Mouse (Mus musculus): ENCODE data around the gene Trmo. TPM values are rescaled to one million over a fixed set of nuclear protein-coding genes. Genes with fewer than 3 reads are reported as not detected.

Gene Trmo
- polyA plus RNA-seq, 1 experiment from 2014 or later: 10.0 TPM

DNA sequence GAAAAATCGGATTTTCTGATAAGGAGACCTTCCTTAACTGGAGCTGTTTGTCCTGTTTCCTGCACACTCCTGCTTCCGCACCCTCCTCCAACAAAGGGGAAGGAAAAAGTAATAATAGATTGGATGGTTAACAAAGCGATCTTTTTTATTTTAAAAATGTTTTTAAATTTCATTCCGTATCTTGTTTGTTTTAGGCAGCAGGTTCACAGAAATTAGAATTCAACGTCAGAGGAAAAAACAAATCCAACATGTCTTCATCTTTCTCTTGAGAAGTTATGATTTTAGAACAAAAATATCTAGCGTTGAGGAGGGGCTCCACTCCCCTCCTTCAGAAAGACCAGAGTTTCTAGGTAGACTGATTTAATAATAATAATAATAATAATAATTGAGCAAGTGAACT lies 43.0 kb downstream of the Trmo start:
- Histone ChIP-seq H3K9ac (no peak overlapping the region), H3K4me2 (no peak overlapping the region), H3K27me3 (replicated peaks) (peaks cover 88% of the 10 kb centered on the region), H3K9me3 (no peaks in the 10 kb centered on the region), H3K36me3 (no peaks in the 10 kb centered on the region), H3K27ac (no peak overlapping the region), H3K4me1 (peaks cover 18% of the 10 kb centered on the region; the same call in 1 of the 2 replicates), H3K4me3 (replicated peaks) (no peak overlapping the region)
- 25% methylated on average over 6 of the region's 6 CpGs for WGBS
- ATAC-seq (ENCODE audit: insufficient read depth, low FRiP score, low read depth): no peak

DNA sequence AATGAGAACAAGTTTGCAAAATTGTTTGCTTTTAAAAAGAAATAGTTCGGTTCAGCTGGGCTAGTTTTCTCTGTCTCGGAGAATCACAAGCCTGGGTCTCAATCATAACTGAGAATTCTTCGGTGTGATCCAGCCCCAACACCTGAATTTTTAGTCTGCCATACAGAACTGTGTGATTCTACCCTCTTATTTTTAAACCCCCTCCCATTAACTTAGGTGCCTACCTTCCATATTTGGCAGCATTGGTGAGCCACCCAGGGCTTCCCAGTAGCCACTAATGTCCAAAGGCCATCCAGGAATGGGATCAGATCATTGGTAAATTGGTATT lies 43.5 kb downstream of the Trmo start:
- no peak for ATAC-seq (ENCODE audit: insufficient read depth, low FRiP score, low read depth)
- peak overlapping the region; percentile 37; the same call in 1 of the 2 replicates for H3K4me3 ChIP-seq (replicated peaks)
- WGBS: 25% methylated on average over 3 of the region's 3 CpGs

DNA sequence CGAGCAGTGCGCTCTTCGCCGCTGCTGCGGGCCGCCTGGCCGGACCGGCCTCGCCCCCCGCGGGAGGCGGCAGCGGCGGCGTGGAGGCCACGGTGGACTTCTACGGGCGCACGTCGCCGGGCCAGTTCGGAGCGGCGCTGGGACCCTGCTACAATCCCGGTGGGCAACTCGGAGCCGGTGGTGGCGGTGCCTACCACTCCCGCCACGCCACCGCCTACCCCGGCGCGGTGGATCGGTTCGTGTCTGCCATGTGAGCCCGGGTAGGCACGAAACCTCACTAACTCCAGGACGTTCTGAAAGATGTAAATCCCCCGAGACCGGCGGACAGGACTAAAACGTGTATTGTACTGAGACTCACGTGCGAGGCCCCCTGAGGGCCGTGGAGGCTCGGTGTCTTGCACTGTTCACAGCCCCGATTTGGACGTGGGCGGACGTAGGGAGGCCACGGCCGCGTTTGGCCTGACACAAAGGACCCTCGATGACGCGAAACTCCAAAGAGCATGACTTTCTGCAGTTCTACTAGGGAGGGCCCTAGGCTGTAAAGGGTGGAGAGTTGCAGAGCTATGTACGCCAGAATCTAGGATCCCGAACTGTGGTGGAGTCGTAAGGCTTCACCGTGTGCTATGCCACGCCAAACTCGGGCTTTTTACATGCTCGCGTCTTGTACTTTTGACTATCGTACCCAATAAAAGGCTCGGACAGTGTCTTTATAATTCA lies 44.0 kb downstream of the Trmo start:
- no peak overlapping the region for H3K9ac ChIP-seq
- H3K4me3 ChIP-seq (replicated peaks): peak overlapping the region; percentile 37
- peaks cover 88% of the 10 kb centered on the region for H3K27me3 ChIP-seq (replicated peaks)
- peak overlapping the region; percentile 63 for H3K4me2 ChIP-seq
- ATAC-seq (ENCODE audit: insufficient read depth, low FRiP score, low read depth): no peak
- H3K9me3 ChIP-seq: no peaks in the 10 kb centered on the region
- peaks cover 18% of the 10 kb centered on the region; the same call in 1 of the 2 replicates for H3K4me1 ChIP-seq
- H3K27ac ChIP-seq: no peak overlapping the region
- WGBS: 4% methylated on average over 64 of the region's 67 CpGs
- H3K36me3 ChIP-seq: no peaks in the 10 kb centered on the region

More for the DNA sequence above, 43.5 kb downstream of the Trmo start:
- Histone ChIP-seq H3K27me3 (replicated peaks) (peaks cover 88% of the 10 kb centered on the region), H3K27ac (no peak overlapping the region), H3K9me3 (no peaks in the 10 kb centered on the region), H3K4me2 (no peak overlapping the region), H3K9ac (no peak overlapping the region), H3K36me3 (no peaks in the 10 kb centered on the region), H3K4me1 (peaks cover 18% of the 10 kb centered on the region; the same call in 1 of the 2 replicates)

DNA sequence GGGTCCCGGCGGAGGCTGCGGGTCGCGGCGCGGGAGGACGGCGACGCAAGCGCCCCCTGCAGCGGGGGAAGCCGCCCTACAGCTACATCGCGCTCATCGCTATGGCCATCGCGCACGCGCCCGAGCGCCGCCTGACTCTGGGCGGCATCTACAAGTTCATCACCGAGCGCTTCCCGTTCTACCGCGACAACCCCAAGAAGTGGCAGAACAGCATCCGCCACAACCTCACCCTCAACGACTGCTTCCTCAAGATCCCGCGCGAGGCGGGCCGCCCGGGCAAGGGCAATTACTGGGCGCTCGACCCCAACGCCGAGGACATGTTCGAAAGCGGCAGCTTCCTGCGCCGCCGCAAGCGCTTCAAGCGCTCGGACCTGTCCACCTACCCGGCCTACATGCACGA lies 44.9 kb downstream of the Trmo start:
- ATAC-seq (ENCODE audit: insufficient read depth, low FRiP score, low read depth): 0 out of 2 replicates have a peak, but pooled peaks have one; percentile 14
- H3K9ac ChIP-seq: no peak overlapping the region
- peaks cover 22% of the 10 kb centered on the region; the same call in 1 of the 2 replicates for H3K4me1 ChIP-seq
- WGBS: 1% methylated on average over 51 of the region's 51 CpGs
- H3K4me3 ChIP-seq (replicated peaks): peak overlapping the region; percentile 37
- no peak overlapping the region for H3K27ac ChIP-seq
- H3K9me3 ChIP-seq: no peaks in the 10 kb centered on the region
- H3K36me3 ChIP-seq: no peaks in the 10 kb centered on the region
- peaks cover 88% of the 10 kb centered on the region for H3K27me3 ChIP-seq (replicated peaks)
- H3K4me2 ChIP-seq: peak overlapping the region; percentile 63

DNA sequence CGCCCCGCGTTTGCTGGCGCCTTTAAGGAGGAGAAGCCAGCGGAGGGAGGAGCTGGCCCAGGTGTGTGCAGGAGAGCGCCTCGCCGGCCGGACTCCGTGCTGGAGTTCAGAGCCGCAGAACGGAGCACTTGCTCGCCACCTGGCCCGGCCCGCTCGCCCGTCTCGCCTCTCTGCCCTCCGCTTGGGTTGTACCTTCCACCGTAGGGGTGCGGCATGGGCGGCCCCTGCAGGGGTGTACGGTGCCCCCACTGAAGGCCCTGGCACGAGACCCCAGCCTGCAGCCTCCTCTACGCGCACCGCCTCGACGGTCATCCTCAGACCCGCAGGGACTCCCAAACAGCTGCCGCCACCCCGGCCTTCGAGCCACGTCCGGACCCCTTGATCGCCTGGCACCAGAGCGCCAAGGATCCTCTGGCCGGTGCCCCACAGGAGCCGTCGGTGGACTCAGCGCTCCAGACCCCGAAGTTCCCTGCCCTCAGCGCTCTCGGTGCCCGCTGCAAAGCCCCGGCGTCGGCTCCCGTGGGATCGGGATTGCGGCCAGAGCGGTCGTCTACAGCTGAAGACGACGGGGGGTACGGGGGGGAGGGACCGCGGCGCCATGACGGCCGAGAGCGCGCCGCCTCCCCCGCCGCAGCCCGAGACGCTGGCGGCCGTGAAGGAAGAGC lies 45.5 kb downstream of the Trmo start, which contains the start of gene Foxe1:
TSS of gene Foxe1 (plus strand) at position 14 of the 665 bp plus-strand sequence.
- no peaks in the 10 kb centered on the region for H3K36me3 ChIP-seq
- no peak within 1 kb of the TSS for H3K9ac ChIP-seq
- peaks cover 22% of the 10 kb centered on the region; the same call in 1 of the 2 replicates for H3K4me1 ChIP-seq
- no peaks in the 10 kb centered on the region for H3K9me3 ChIP-seq
- WGBS: 2% methylated on average over 59 of the region's 70 CpGs
- H3K27ac ChIP-seq: no peak within 1 kb of the TSS
- ATAC-seq (ENCODE audit: insufficient read depth, low FRiP score, low read depth): 0 out of 2 replicates have a peak, but pooled peaks have one; percentile 43
- peak within 1 kb of the TSS; percentile 63 for H3K4me2 ChIP-seq
- H3K4me3 ChIP-seq (replicated peaks): peak within 1 kb of the TSS; percentile 37
- H3K27me3 ChIP-seq (replicated peaks): peaks cover 88% of the 10 kb centered on the region

DNA sequence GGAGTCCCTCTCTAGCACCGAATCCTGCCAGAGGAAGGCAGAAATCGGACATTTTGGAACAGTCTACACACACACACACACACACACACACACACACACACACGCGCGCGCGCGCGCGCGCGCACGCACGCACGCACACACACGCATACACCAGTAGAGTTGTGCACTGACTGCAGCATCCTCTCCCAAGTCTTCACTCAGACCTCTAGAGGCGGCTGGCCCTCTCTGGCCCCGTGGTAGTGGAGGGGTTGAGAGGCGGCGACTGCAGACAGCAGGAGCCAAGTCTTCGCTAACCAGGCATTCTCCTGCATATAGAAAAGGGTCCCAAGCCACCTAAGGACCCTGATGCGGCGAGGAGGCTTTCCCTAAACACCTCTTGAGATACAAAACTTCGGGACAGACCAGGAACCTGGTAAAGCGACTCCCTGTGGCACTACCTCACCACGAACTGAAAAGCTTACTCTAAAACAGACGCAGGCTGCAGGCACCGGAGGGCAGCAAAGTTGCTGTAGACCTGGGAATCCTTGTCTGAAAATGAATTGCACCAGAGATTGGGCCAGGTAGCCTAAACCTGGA lies 46.4 kb downstream of the Trmo start:
- H3K4me1 ChIP-seq: peaks cover 22% of the 10 kb centered on the region; the same call in 1 of the 2 replicates
- H3K9me3 ChIP-seq: no peaks in the 10 kb centered on the region
- WGBS: under 1% methylated on average over 28 of the region's 28 CpGs
- peaks cover 92% of the 10 kb centered on the region for H3K27me3 ChIP-seq (replicated peaks)
- H3K27ac ChIP-seq: no peak overlapping the region
- no peak for ATAC-seq (ENCODE audit: insufficient read depth, low FRiP score, low read depth)
- H3K9ac ChIP-seq: no peak overlapping the region
- no peaks in the 10 kb centered on the region for H3K36me3 ChIP-seq
- peak overlapping the region; percentile 63; the same call in 1 of the 2 replicates for H3K4me2 ChIP-seq
- peak overlapping the region; percentile 20 for H3K4me3 ChIP-seq (replicated peaks)

DNA sequence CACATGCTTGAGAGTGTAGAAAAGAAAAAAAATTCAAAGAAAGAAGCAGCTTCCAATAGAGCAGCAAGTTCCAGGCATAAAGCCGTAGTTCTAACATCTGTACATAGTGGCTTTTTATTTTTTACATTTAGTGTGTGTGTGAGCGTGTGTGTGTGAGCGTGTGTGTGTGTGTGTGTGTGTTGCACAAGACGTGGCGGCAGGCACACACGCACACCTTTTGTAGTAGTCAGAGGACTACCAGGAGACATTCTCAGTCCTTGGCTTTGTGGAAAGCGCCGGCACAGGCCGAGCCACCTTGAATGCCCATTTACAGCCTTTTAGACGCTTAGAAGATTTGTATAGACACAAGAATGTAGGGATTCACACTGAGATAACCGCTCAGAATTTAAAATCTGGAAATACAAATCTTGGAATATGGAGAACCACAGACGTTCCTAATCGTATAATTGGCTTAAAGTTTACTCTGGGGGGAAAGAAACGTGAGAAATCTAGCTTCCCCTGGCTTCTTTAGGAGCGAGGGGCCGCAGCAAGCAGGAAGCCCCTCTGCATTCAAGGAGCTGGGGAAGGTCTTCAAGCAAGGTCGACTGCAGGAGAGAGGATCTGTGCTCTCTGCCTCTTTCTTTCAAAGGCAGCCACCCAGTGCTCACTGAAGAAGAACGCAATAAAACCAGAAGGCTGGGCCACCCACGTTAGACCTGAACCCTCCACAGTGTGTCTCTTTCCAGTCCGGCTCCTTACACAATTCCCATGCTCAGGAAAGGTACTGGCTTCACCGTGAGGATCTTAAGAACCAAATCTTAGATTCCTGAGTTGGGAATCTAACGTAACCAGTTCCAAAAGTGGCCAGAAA lies 47.2 kb downstream of the Trmo start:
- ATAC-seq (ENCODE audit: insufficient read depth, low FRiP score, low read depth): no peak
- H3K9ac ChIP-seq: no peak overlapping the region
- H3K9me3 ChIP-seq: no peaks in the 10 kb centered on the region
- H3K27me3 ChIP-seq (replicated peaks): peaks cover 90% of the 10 kb centered on the region
- H3K36me3 ChIP-seq: no peaks in the 10 kb centered on the region
- no peak overlapping the region for H3K27ac ChIP-seq
- peaks cover 22% of the 10 kb centered on the region; the same call in 1 of the 2 replicates for H3K4me1 ChIP-seq
- WGBS: 14% methylated on average over 22 of the region's 22 CpGs
- H3K4me3 ChIP-seq (replicated peaks): peak overlapping the region; percentile 20; the same call in 1 of the 2 replicates
- H3K4me2 ChIP-seq: peak overlapping the region; percentile 21; the same call in 1 of the 2 replicates

DNA sequence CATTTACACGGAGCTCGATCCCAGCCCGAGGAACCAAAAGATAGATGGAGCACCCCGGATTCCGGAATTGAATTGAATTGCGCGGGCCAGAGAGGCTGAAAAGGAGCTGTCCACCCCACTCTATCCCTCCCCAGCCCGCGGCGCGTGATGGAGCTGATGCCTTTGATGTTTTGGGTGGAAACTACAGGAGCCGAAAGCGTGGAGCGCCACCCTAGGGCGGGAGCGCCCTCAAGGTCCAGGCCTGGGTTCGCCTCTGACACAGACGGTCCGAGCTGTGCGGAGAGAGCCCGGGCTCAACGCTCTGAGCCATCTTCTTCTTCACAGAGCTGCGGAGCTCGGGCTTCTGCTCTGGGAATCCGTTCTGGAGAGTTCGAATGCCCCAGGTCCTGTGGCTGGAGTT lies 49.7 kb downstream of the Trmo start:
- no peak overlapping the region for H3K4me3 ChIP-seq (replicated peaks)
- no peak for ATAC-seq (ENCODE audit: insufficient read depth, low FRiP score, low read depth)
- 2% methylated on average over 26 of the region's 26 CpGs for WGBS
- no peak overlapping the region for H3K27ac ChIP-seq
- no peak overlapping the region for H3K9ac ChIP-seq
- H3K36me3 ChIP-seq: no peaks in the 10 kb centered on the region
- H3K9me3 ChIP-seq: no peaks in the 10 kb centered on the region
- H3K27me3 ChIP-seq (replicated peaks): peaks cover 74% of the 10 kb centered on the region
- H3K4me2 ChIP-seq: no peak overlapping the region
- H3K4me1 ChIP-seq: peaks cover 17% of the 10 kb centered on the region; the same call in 1 of the 2 replicates

DNA sequence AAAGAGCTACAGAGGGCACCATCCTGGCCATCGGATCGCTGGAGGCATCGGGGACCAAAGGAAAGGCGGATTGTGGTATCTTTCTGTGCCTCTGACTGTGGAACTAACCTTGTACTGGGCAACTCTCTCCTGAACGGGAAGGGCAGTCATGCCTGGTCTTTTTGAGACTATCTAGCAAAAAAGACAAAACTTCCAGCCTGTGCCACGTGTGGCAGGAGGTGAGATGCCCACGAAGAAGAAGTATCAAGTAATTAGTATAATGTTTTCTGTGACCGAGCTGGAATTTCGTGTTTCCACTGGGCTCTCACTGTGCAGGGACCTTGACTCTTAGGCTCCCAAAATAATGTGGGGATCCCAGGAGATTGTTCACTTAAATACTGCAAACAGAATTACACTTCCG lies 50.2 kb downstream of the Trmo start:
- Histone ChIP-seq H3K4me2 (no peak overlapping the region), H3K4me3 (replicated peaks) (no peak overlapping the region), H3K27me3 (replicated peaks) (peaks cover 68% of the 10 kb centered on the region), H3K9me3 (no peaks in the 10 kb centered on the region), H3K4me1 (peaks cover 13% of the 10 kb centered on the region; the same call in 1 of the 2 replicates), H3K27ac (no peak overlapping the region), H3K36me3 (no peaks in the 10 kb centered on the region), H3K9ac (no peak overlapping the region)
- 21% methylated on average over 10 of the region's 10 CpGs for WGBS
- no peak for ATAC-seq (ENCODE audit: insufficient read depth, low FRiP score, low read depth)

DNA sequence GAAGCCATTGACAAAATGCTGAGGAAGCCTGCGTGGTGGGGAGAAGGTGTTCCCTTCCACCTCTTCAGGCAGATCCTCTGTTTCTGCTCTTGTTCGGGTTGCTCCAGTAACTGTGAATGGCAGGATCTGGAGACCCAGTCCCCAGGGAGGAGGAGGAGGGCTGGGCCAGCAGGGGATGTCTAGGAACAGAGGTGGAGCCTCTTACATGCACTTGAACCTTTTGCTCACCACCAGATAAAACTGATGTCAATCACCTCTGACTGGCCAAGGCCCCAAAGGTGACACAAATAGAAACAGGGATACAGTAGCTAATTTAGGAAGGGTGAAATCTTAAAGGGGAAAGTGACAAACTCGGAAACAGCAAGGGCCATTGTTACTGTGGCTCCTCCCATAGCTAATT lies 51.2 kb downstream of the Trmo start:
- Histone ChIP-seq H3K36me3 (no peaks in the 10 kb centered on the region), H3K4me3 (replicated peaks) (no peak overlapping the region), H3K4me1 (0 out of 2 replicates have a peak, but pooled peaks cover 4% of the 10 kb centered on the region), H3K27me3 (replicated peaks) (peaks cover 58% of the 10 kb centered on the region), H3K4me2 (no peak overlapping the region), H3K27ac (no peak overlapping the region), H3K9me3 (no peaks in the 10 kb centered on the region), H3K9ac (no peak overlapping the region)
- 5% methylated on average over 3 of the region's 3 CpGs for WGBS
- no peak for ATAC-seq (ENCODE audit: insufficient read depth, low FRiP score, low read depth)

DNA sequence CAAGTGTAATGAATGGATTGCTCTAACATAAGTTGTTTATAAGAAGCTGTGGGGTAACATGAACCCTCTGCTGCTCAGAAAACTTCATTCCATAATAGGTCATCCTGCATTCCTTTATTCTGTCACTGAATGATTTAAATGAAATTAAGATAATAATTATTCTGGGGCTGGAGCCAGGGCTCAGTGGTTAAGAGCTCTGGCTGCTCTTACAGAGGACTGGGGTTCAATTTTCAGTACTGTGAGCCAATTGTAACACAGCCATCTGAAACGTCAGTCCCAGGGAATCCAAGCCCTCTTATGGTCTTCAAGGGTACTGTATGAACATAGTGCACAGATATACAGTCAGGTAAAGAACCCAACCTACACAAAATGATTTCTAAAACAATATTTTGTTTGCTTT lies 53.4 kb downstream of the Trmo start:
- H3K4me3 ChIP-seq (replicated peaks): no peak overlapping the region
- 8% methylated on average over 1 of the region's 1 CpGs for WGBS
- no peaks in the 10 kb centered on the region for H3K36me3 ChIP-seq
- H3K4me1 ChIP-seq: 0 out of 2 replicates have a peak, but pooled peaks cover 4% of the 10 kb centered on the region
- no peaks in the 10 kb centered on the region for H3K9me3 ChIP-seq
- peaks cover 37% of the 10 kb centered on the region for H3K27me3 ChIP-seq (replicated peaks)
- no peak overlapping the region for H3K9ac ChIP-seq
- no peak for ATAC-seq (ENCODE audit: insufficient read depth, low FRiP score, low read depth)
- H3K27ac ChIP-seq: no peak overlapping the region
- H3K4me2 ChIP-seq: no peak overlapping the region

Data from stomach, embryonic 15.5 days (tissue).